Mouse (Mus musculus): ENCODE measurements around the gene Them5.

DNA sequence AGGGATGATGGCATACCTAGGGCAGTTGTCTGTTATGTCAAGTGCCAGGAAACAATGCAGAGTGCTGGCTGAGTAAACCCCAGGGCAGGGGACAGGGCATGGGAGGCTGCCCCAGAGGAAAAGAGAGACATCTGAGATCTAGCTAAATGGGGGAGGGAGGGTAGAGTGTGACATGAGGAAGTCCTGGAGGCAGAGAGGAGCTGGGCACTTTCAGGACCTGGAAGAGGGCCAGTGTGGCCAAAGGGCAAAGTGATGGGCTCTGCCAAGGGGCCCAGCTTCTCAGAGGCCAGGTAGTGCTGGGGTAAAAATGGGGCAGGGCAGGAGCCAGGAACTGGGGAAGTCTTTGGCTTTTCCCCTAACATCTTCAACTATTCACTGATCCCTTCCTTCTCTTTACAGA lies 32.7 kb downstream of the Them5 start:
- TF ChIP-seq CTCF (IDR thresholded peaks at IDR 0.05; ENCODE audit: extremely low read depth, insufficient read depth, insufficient read length, insufficient replicate concordance) (no peak), POLR2A (IDR thresholded peaks at IDR 0.05; ENCODE audit: low read depth, low read length) (no peak)

All from spleen, adult 2 months (tissue).